Mouse (Mus musculus): ENCODE results near the gene Cyba.

The Cyba gene

GRCm38 (mm10) chr8:122421376-122422070 is 11.2 kb downstream of the Cyba start, which contains the start of gene Il17c:
Il17c (plus strand) TSS chr8:122422020.
- DNase-seq: no peak

- DNase-seq: no peak
These were observed 12.7 kb downstream of the Cyba start for GRCm38 (mm10) chr8:122419881-122420555.

GRCm38 (mm10) chr8:122415554-122415953 is 17.2 kb downstream of the Cyba start:
- DNase-seq: no peak

GRCm38 (mm10) chr8:122414311-122414710 is 18.4 kb downstream of the Cyba start:
- no peak for DNase-seq

- no peak for DNase-seq
These were observed 25.1 kb downstream of the Cyba start for GRCm38 (mm10) chr8:122407678-122408077.

GRCm38 (mm10) chr8:122405146-122405805 is 27.5 kb downstream of the Cyba start:
- no peak for DNase-seq

GRCm38 (mm10) chr8:122398186-122398585 is 34.5 kb downstream of the Cyba start:
- no peak for DNase-seq

- DNase-seq: peak; percentile 74
These were observed 37.4 kb downstream of the Cyba start for GRCm38 (mm10) chr8:122395291-122395690.

- DNase-seq: no peak
These were observed 39.0 kb downstream of the Cyba start for GRCm38 (mm10) chr8:122393717-122394116.

GRCm38 (mm10) chr8:122390758-122391157 is 42.0 kb downstream of the Cyba start:
- DNase-seq: no peak

GRCm38 (mm10) chr8:122389357-122389756 is 43.4 kb downstream of the Cyba start:
- DNase-seq: no peak

- DNase-seq: no peak
These were observed 49.7 kb downstream of the Cyba start for GRCm38 (mm10) chr8:122383039-122383438.

- peak; percentile 100 for DNase-seq
These were observed 56.1 kb downstream of the Cyba start, which contains the start of gene Zc3h18 for GRCm38 (mm10) chr8:122376365-122377231. Zc3h18 (plus strand) TSS chr8:122376609.

GRCm38 (mm10) chr8:122375751-122376364 is 56.9 kb downstream of the Cyba start:
- no peak for DNase-seq

- DNase-seq: peak; percentile 42
These were observed 57.4 kb downstream of the Cyba start for GRCm38 (mm10) chr8:122375320-122375719.

Data from cerebellum, adult 11-12 months (tissue).